Mouse (Mus musculus): ENCODE data around the gene Prkch. TPM values are rescaled to one million over a fixed set of nuclear protein-coding genes. Genes with fewer than 3 reads are reported as not detected.

The Prkch gene
- total RNA-seq, 2 experiments from 2014 or later: 3.2 to 3.7 TPM

GRCm38 (mm10) chr12:73632671-73633244 is 48.2 kb downstream of the Prkch start:
- Histone ChIP-seq H3K4me3 (no peak overlapping the region), H3K27ac (no peak overlapping the region)
- no peak for TF ChIP-seq CTCF (conservative IDR thresholded peaks at IDR 0.05)
- no peak for DNase-seq (ENCODE audit: low spot score in 2 of 2)

DNA sequence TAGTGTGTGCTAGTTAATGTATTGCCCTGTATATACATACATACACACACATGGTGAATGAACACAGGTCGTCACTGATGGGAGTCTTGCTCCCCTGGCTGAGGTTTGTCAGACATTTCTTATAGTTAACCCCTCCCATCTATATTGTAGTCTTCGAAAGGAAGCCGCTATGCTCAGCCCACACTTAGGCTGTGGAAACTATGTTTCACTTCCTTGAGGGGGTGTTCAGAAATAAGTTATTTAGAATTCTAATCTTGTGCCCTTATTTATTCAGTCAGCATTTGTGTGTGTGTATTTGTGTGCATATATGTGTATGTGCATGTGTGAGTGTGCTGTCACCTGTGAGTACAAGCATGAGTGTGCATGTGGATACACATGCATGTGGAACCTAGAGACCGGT is 49.1 kb downstream of the Prkch start:
- DNase-seq (ENCODE audit: low spot score in 2 of 2): no peak
- no peak overlapping the region for H3K4me3 ChIP-seq
- no peak for TF ChIP-seq CTCF (conservative IDR thresholded peaks at IDR 0.05)

GRCm38 (mm10) chr12:73639571-73639970 is 55.0 kb downstream of the Prkch start:
- no peak overlapping the region for H3K4me3 ChIP-seq
- H3K27ac ChIP-seq: no peak overlapping the region
- no peak for DNase-seq (ENCODE audit: low spot score in 2 of 2)
- TF ChIP-seq CTCF (conservative IDR thresholded peaks at IDR 0.05): no peak

More for the DNA sequence above, 49.1 kb downstream of the Prkch start:
- no peak overlapping the region for H3K27ac ChIP-seq

DNA sequence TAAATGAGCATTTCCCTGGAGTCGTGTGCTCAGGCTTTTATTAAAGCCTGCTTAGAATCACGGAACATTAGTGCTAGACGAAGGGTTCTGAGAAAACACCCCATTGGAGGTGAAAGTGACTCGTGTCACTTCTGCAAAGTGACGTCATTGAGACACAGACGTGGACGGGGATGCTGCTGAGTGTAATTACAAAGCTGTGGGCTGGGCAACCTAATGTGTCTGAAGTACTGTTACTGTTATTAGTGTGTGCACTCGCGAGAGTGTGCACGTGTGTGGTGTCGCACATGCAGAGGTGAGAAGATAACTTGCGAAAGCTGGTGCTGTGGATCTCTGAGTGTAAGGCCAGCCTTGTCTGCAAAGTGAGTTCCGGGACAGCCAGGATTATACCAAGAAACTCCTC is 56.6 kb downstream of the Prkch start:
- DNase-seq (ENCODE audit: low spot score in 2 of 2): no peak
- Histone ChIP-seq H3K27ac (no peak overlapping the region), H3K4me3 (no peak overlapping the region)
- TF ChIP-seq CTCF (conservative IDR thresholded peaks at IDR 0.05): no peak

GRCm38 (mm10) chr12:73645216-73645615 is 60.6 kb downstream of the Prkch start:
- no peak overlapping the region for H3K27ac ChIP-seq
- H3K4me3 ChIP-seq: no peak overlapping the region
- DNase-seq (ENCODE audit: low spot score in 2 of 2): no peak
- TF ChIP-seq CTCF (conservative IDR thresholded peaks at IDR 0.05): no peak

- no peak for TF ChIP-seq CTCF (conservative IDR thresholded peaks at IDR 0.05)
- H3K27ac ChIP-seq: no peak overlapping the region
- no peak overlapping the region for H3K4me3 ChIP-seq
- DNase-seq (ENCODE audit: low spot score in 2 of 2): no peak
Observed at GRCm38 (mm10) chr12:73647686-73648085, 63.1 kb downstream of the Prkch start.

DNA sequence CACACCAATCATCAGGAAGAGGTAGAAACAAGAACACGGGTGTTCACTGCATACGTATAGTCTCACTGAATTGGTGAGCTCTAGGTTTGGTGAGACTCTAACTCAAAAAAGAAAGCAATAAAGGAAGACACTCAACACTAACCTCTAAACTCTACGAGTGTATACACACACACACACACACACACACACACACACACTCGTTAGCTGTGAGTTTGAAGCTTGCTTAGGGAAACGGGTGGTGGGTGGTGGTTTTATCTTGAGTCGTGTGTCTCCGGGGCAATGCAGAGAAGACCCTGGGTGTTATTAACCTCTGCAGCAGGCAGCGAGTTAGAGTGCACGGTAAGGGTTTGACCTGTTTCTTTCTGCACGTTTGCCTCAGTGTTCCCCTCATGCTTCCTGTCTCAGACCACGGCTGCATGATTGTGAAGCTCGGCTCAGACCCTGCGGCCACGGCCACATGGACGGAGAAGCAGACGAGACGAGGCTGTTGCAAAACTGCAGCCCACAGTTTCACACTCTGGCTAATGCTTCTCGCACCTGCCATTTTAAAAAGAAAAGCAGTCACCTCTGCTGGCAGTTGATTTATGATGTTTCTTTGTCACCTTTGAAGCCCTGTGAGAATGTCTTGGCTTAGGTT is 72.1 kb downstream of the Prkch start:
- DNase-seq (ENCODE audit: low spot score in 2 of 2): no peak
- TF ChIP-seq CTCF (conservative IDR thresholded peaks at IDR 0.05): no peak
- H3K27ac ChIP-seq: no peak overlapping the region
- H3K4me3 ChIP-seq: no peak overlapping the region

GRCm38 (mm10) chr12:73663421-73663820 is 78.8 kb downstream of the Prkch start:
- H3K4me3 ChIP-seq: no peak overlapping the region
- H3K27ac ChIP-seq: no peak overlapping the region
- no peak for DNase-seq (ENCODE audit: low spot score in 2 of 2)
- no peak for TF ChIP-seq CTCF (conservative IDR thresholded peaks at IDR 0.05)

GRCm38 (mm10) chr12:73666701-73667100 is 82.1 kb downstream of the Prkch start:
- no peak overlapping the region for H3K4me3 ChIP-seq
- TF ChIP-seq CTCF (conservative IDR thresholded peaks at IDR 0.05): no peak
- no peak overlapping the region for H3K27ac ChIP-seq

GRCm38 (mm10) chr12:73667607-73668006 is 83.0 kb downstream of the Prkch start:
- TF ChIP-seq CTCF (conservative IDR thresholded peaks at IDR 0.05): no peak
- H3K27ac ChIP-seq: no peak overlapping the region
- DNase-seq (ENCODE audit: low spot score in 2 of 2): no peak
- H3K4me3 ChIP-seq: no peak overlapping the region

More at GRCm38 (mm10) chr12:73666701-73667100, 82.1 kb downstream of the Prkch start:
- DNase-seq (ENCODE audit: low spot score in 2 of 2): no peak

- TF ChIP-seq CTCF (conservative IDR thresholded peaks at IDR 0.05): no peak
- peak overlapping the region; percentile 43; the same call in 1 of the 2 replicates for H3K27ac ChIP-seq
Observed at GRCm38 (mm10) chr12:73670739-73671138, 86.1 kb downstream of the Prkch start.

GRCm38 (mm10) chr12:73671540-73671939 is 86.9 kb downstream of the Prkch start:
- Histone ChIP-seq H3K4me3 (no peak overlapping the region), H3K27ac (peak overlapping the region; percentile 43)
- DNase-seq (ENCODE audit: low spot score in 2 of 2): no peak
- TF ChIP-seq CTCF (conservative IDR thresholded peaks at IDR 0.05): no peak

More at GRCm38 (mm10) chr12:73670739-73671138, 86.1 kb downstream of the Prkch start:
- DNase-seq (ENCODE audit: low spot score in 2 of 2): no peak
- H3K4me3 ChIP-seq: no peak overlapping the region

GRCm38 (mm10) chr12:73672007-73672406 is 87.4 kb downstream of the Prkch start:
- TF ChIP-seq CTCF (conservative IDR thresholded peaks at IDR 0.05): no peak
- Histone ChIP-seq H3K4me3 (no peak overlapping the region), H3K27ac (peak overlapping the region; percentile 43)
- DNase-seq (ENCODE audit: low spot score in 2 of 2): no peak

GRCm38 (mm10) chr12:73673783-73674182 is 89.2 kb downstream of the Prkch start:
- no peak for TF ChIP-seq CTCF (conservative IDR thresholded peaks at IDR 0.05)
- Histone ChIP-seq H3K27ac (no peak overlapping the region), H3K4me3 (no peak overlapping the region)
- no peak for DNase-seq (ENCODE audit: low spot score in 2 of 2)

Data from layer of hippocampus, adult 2 months (tissue).